Mouse (Mus musculus): Measurements from ENCODE around the gene Hint2.

- TF ChIP-seq CTCF (IDR thresholded peaks at IDR 0.05; ENCODE audit: control insufficient read depth, insufficient read depth, insufficient read length) (no peak), USF1 (IDR thresholded peaks at IDR 0.05; ENCODE audit: low read depth) (no peak), MAX (IDR thresholded peaks at IDR 0.05) (no peak), CEBPB (IDR thresholded peaks at IDR 0.05; ENCODE audit: low read depth) (no peak), MYOG (IDR thresholded peaks at IDR 0.05; ENCODE audit: control insufficient read depth, extremely low read depth, insufficient read length) (no peak), MYOD1 (IDR thresholded peaks at IDR 0.05; ENCODE audit: control insufficient read depth, insufficient read length, low read depth) (no peak)
Measured at GRCm38 (mm10) chr4:43633736-43634135, 22.5 kb downstream of the Hint2 start.
